Mouse (Mus musculus) A20 (cell line): ENCODE results near the gene Kpna2.
A peak's percentile ranks its signal among the peaks of the same experiment; 100 is the strongest.
"Not testable (repeated sequence)": the region's sequence is repeated elsewhere in the genome, so short reads cannot be mapped to it uniquely, and the experiment has no call there.

Source experiments
- DNase-seq: peaks from one replicate; pipeline ENCODE4 v3.0.0-alpha.2; 2011; ENCODE audit warnings: low read depth, low spot score

Gene Kpna2

GRCm38 (mm10) chr11:106985979-106986604 is 13.2 kb downstream of the Kpna2 start:
- DNase-seq: not testable (repeated sequence)

GRCm38 (mm10) chr11:106982351-106982750 is 17.0 kb downstream of the Kpna2 start:
- DNase-seq: no peak

GRCm38 (mm10) chr11:106981787-106982186 is 17.6 kb downstream of the Kpna2 start:
- no peak for DNase-seq

- peak; percentile 58 for DNase-seq
Measured at GRCm38 (mm10) chr11:106980455-106980854, 18.9 kb downstream of the Kpna2 start.

GRCm38 (mm10) chr11:106976194-106976593 is 23.1 kb downstream of the Kpna2 start:
- no peak for DNase-seq

- DNase-seq: no peak
Measured at GRCm38 (mm10) chr11:106975419-106976177, 23.7 kb downstream of the Kpna2 start.

GRCm38 (mm10) chr11:106974440-106974839 is 24.9 kb downstream of the Kpna2 start:
- peak; percentile 52 for DNase-seq

- no peak for DNase-seq
Measured at GRCm38 (mm10) chr11:106973016-106973415, 26.3 kb downstream of the Kpna2 start.

GRCm38 (mm10) chr11:106969798-106970197 is 29.5 kb downstream of the Kpna2 start:
- no peak for DNase-seq

- DNase-seq: no peak
Measured at GRCm38 (mm10) chr11:106967630-106968029, 31.7 kb downstream of the Kpna2 start.

- no peak for DNase-seq
Measured at GRCm38 (mm10) chr11:106965881-106966280, 33.5 kb downstream of the Kpna2 start.

- peak; percentile 39 for DNase-seq
Measured at GRCm38 (mm10) chr11:106962310-106962709, 37.0 kb downstream of the Kpna2 start.

GRCm38 (mm10) chr11:106961471-106962081 is 37.8 kb downstream of the Kpna2 start:
- DNase-seq: no peak

- no peak for DNase-seq
Measured at GRCm38 (mm10) chr11:106959121-106959520, 40.2 kb downstream of the Kpna2 start.

GRCm38 (mm10) chr11:106958407-106959071 is 40.8 kb downstream of the Kpna2 start:
- DNase-seq: no peak

GRCm38 (mm10) chr11:106957271-106957980 is 41.9 kb downstream of the Kpna2 start:
- no peak for DNase-seq

- no peak for DNase-seq
Measured at GRCm38 (mm10) chr11:106954566-106954965, 44.8 kb downstream of the Kpna2 start.

GRCm38 (mm10) chr11:106954116-106954515 is 45.2 kb downstream of the Kpna2 start:
- no peak for DNase-seq
